Mouse (Mus musculus): ENCODE measurements around the gene Flrt1.

DNA sequence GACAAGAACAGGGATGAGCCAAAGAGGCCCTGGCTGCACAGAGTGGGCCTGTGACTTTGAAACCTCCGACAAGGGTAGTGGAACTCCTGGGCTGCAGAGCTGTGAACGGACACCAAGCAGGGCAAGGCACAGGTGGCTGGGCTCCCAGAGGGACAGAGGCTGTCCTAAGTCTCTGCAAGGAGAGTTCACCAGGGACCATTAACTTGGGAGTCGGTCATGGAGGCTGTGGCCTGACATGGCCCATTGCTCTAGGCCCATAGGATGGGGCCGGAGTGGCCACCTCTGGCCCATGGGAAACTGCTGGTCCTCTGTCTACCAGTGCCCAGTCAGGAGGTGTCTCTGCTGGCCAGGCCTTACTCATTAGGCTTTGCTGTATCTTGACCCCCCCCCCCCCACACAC lies 6.2 kb upstream of the Flrt1 start:
- TF ChIP-seq POLR2A (IDR thresholded peaks at IDR 0.05; ENCODE audit: control insufficient read depth, extremely low read depth, insufficient read depth, low read length, poor library complexity) (no peak), CTCF (IDR thresholded peaks at IDR 0.05; ENCODE audit: borderline replicate concordance, control insufficient read depth, extremely low read depth, insufficient read depth, low read length, poor library complexity) (no peak)
